Comparison of ENCODE assay signal across 14 mouse cellular contexts in genomic region chr12:112295337-112295941, GRCm38 (mm10).
"Had no signal": no experiment of that assay in that cellular context is flagged by ENCODE, and none has a peak within 500 bp of the region (broad histone marks: within the 10 kb centered on the region; RNA-seq: fewer than 3 reads in every experiment).

No protein-coding gene starts in this region.

- H3K27ac ChIP-seq: layer of hippocampus, adult 2 months; limb, embryonic 13.5 days; liver, embryonic 12.5 days; lung, embryonic 15.5 days; macrophage; midbrain, embryonic 12.5 days; neural tube, embryonic 15.5 days had no signal

- ATAC-seq: liver, embryonic 12.5 days had no signal

- H3K36me3 ChIP-seq: limb, embryonic 13.5 days; liver, embryonic 12.5 days; lung, embryonic 15.5 days; midbrain, embryonic 12.5 days; neural tube, embryonic 15.5 days had no signal

- H3K4me2 ChIP-seq: limb, embryonic 13.5 days; liver, embryonic 12.5 days; lung, embryonic 15.5 days; midbrain, embryonic 12.5 days; neural tube, embryonic 15.5 days had no signal

- H3K4me1 ChIP-seq: lung, embryonic 15.5 days had no signal

- H3K4me3 ChIP-seq: layer of hippocampus, adult 2 months; limb, embryonic 13.5 days; liver, embryonic 12.5 days; lung, embryonic 15.5 days; megakaryocyte, embryonic 14.5 days; midbrain, embryonic 12.5 days; neural tube, embryonic 15.5 days had no signal

- H3K27me3 ChIP-seq: lung, embryonic 15.5 days had no signal

- H3K9ac ChIP-seq: limb, embryonic 13.5 days; liver, embryonic 12.5 days; lung, embryonic 15.5 days; midbrain, embryonic 12.5 days; neural tube, embryonic 15.5 days had no signal

- DNase-seq: kidney, adult 11 months; kidney, postnatal 25 days; lung, postnatal 14 days; right cerebral cortex, adult 18-20 months; right cerebral cortex, postnatal 25 days; thymus, postnatal 36 days had no signal

- H3K9me3 ChIP-seq: limb, embryonic 13.5 days; liver, embryonic 12.5 days; lung, embryonic 15.5 days; megakaryocyte, embryonic 14.5 days; midbrain, embryonic 12.5 days; neural tube, embryonic 15.5 days had no signal
